Mouse (Mus musculus): ENCODE results near the gene Mcoln3.

Mcoln3 gene

GRCm38 (mm10) chr3:146117258-146117996 is at the start of gene Mcoln3:
Gene Mcoln3 (plus strand): TSS chr3:146117450.
- no peak for DNase-seq

GRCm38 (mm10) chr3:146069276-146069675 is 48.0 kb upstream of the Mcoln3 start:
- DNase-seq: no peak

GRCm38 (mm10) chr3:146072780-146073179 is 44.5 kb upstream of the Mcoln3 start:
- DNase-seq: no peak

GRCm38 (mm10) chr3:146080241-146080640 is 37.0 kb upstream of the Mcoln3 start:
- DNase-seq: no peak

- no peak for DNase-seq
Observed at GRCm38 (mm10) chr3:146090988-146091657, 26.1 kb upstream of the Mcoln3 start.

- DNase-seq: no peak
Observed at GRCm38 (mm10) chr3:146095066-146095465, 22.2 kb upstream of the Mcoln3 start.

GRCm38 (mm10) chr3:146096986-146097385 is 20.3 kb upstream of the Mcoln3 start:
- DNase-seq: no peak

- no peak for DNase-seq
Observed at GRCm38 (mm10) chr3:146097861-146098260, 19.4 kb upstream of the Mcoln3 start.

- DNase-seq: no peak
Observed at GRCm38 (mm10) chr3:146099925-146100324, 17.3 kb upstream of the Mcoln3 start.

- DNase-seq: no peak
Observed at GRCm38 (mm10) chr3:146102049-146102448, 15.2 kb upstream of the Mcoln3 start.

GRCm38 (mm10) chr3:146107116-146107849 is 10.0 kb upstream of the Mcoln3 start:
- no peak for DNase-seq

- peak; percentile 15 to 53 for DNase-seq
Observed at GRCm38 (mm10) chr3:146107921-146108571, 9.2 kb upstream of the Mcoln3 start, which contains the start of gene Wdr63. Gene Wdr63 (minus strand): TSS chr3:146108130.

GRCm38 (mm10) chr3:146108945-146109344 is 8.3 kb upstream of the Mcoln3 start:
- no peak for DNase-seq

GRCm38 (mm10) chr3:146110358-146110757 is 6.9 kb upstream of the Mcoln3 start:
- no peak for DNase-seq

- DNase-seq: no peak
Observed at GRCm38 (mm10) chr3:146110916-146111315, 6.3 kb upstream of the Mcoln3 start.

GRCm38 (mm10) chr3:146117997-146118457 is 777 bp downstream of the Mcoln3 start:
- DNase-seq: no peak

GRCm38 (mm10) chr3:146121310-146122124 is 4.3 kb downstream of the Mcoln3 start:
- no peak for DNase-seq

GRCm38 (mm10) chr3:146122125-146122420 is 4.8 kb downstream of the Mcoln3 start:
- DNase-seq: no peak

GRCm38 (mm10) chr3:146122807-146123463 is 5.7 kb downstream of the Mcoln3 start:
- no peak for DNase-seq

GRCm38 (mm10) chr3:146123464-146123825 is 6.2 kb downstream of the Mcoln3 start:
- no peak for DNase-seq

GRCm38 (mm10) chr3:146127205-146127604 is 10.0 kb downstream of the Mcoln3 start:
- no peak for DNase-seq

- DNase-seq: no peak
Observed at GRCm38 (mm10) chr3:146134834-146135233, 17.6 kb downstream of the Mcoln3 start.
